Mouse (Mus musculus) thymus, adult 2 months (tissue): ENCODE results near the gene Mfsd5. TPM values are rescaled to one million over a fixed set of nuclear protein-coding genes. Genes with fewer than 3 reads are reported as not detected.

Experiments
- DNase-seq: peaks from one replicate; pipeline ENCODE4 v3.0.0; 2021
- H3K27ac ChIP-seq: fragments of 200-500 bp; 2 replicates; pipeline ENCODE4 v1.5.1; 2012; ENCODE audit warnings: low read length, control low read depth; ENCODE audit not compliant: control insufficient read depth, insufficient read depth
- H3K27me3 ChIP-seq: fragments of 200-500 bp; 2 replicates; pipeline ENCODE4 v1.6.1; 2012; ENCODE audit warnings: mild to moderate bottlenecking, low read length, moderate library complexity, mixed read lengths; ENCODE audit not compliant: control insufficient read depth, insufficient read depth
- H3K36me3 ChIP-seq: fragments of 200-500 bp; 2 replicates; pipeline ENCODE4 v1.6.1; 2012; ENCODE audit warnings: mild to moderate bottlenecking, low read length, moderate library complexity; ENCODE audit not compliant: control insufficient read depth, insufficient read depth
- H3K4me1 ChIP-seq: fragments of 200-500 bp; replicated peaks from 2 replicates; pipeline ENCODE4 v1.6.1; 2012; ENCODE audit warnings: low read length; ENCODE audit not compliant: control insufficient read depth, insufficient read depth
- H3K4me3 ChIP-seq: fragments of 200-500 bp; 2 replicates; pipeline ENCODE4 v1.5.1; 2012; ENCODE audit warnings: mild to moderate bottlenecking, low read length, control low read depth, moderate library complexity; ENCODE audit not compliant: control insufficient read depth, insufficient read depth
- CTCF ChIP-seq: fragments of 200-500 bp; IDR thresholded peaks from 2 replicates; pipeline ENCODE4 v1.5.1; 2012; ENCODE audit warnings: mild to moderate bottlenecking, control low read depth, low read length, moderate library complexity, borderline replicate concordance; ENCODE audit not compliant: control insufficient read depth, poor library complexity, insufficient read depth; ENCODE audit errors: extremely low read depth
- POLR2A ChIP-seq: fragments of 200-500 bp; IDR thresholded peaks from 2 replicates; pipeline ENCODE4 v1.6.1; 2012; ENCODE audit warnings: mild to moderate bottlenecking, low read length, control low read depth, moderate library complexity; ENCODE audit not compliant: control insufficient read depth, poor library complexity, insufficient read depth; ENCODE audit errors: extremely low read depth
- WGBS: fragments of 180-500 bp; shearing (Covaris S2); methylation state at CpG from one replicate; pipeline ENCODE4 v1.1.7; 2018; 5-methylcytosine and 5-hydroxymethylcytosine counted together
- polyA plus RNA-seq: library from polyadenylated mRNA; depleted of rRNA; stranded (reverse); fragments of >200 nt; gene quantifications from 2 replicates; pipeline ENCODE4 v1.2.3, GENCODE M21; 2012

Mfsd5 gene
- polyA plus RNA-seq, 1 experiment: 92.5 TPM

DNA sequence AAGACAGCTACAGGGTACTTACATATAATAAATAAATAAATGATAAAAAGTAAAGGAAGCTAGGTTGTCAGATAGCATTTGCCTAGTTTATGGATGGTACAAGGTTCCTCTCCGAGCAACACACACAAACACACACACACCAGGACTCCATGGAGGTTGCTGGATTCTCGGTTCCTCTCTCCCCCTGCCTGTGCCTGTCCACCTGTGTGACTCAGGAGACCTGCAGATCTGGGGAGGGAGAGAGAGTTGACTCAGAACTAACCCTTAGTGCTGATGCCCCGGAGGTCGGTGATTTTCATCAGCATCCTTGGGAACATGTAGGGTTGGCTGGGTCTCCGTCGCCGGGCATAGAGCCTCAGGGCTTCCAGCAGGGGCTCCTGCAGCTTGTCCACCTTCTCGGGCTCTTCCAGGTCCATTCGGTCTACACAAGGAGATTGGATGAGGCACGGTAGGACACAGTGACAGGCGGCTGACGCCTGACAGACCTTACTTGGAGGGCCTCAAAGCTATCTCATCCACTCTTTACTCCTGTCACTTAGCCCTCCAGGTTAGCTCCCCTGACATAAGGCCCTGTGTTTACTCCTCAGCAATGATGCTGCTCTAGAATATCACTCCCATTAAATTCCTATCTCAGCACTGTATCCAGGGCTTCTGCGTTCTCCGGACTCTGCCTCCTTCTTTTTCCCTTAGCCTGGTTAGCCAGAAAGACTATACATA lies 40.6 kb upstream of the Mfsd5 start:
- Histone ChIP-seq H3K4me3 (no peak overlapping the region), H3K36me3 (no peaks in the 10 kb centered on the region), H3K27ac (no peak overlapping the region), H3K27me3 (no peaks in the 10 kb centered on the region), H3K4me1 (peaks cover 28% of the 10 kb centered on the region)
- TF ChIP-seq CTCF: no peak
- TF ChIP-seq POLR2A: no peak
- 91% methylated on average over 14 of the region's 14 CpGs for WGBS
- DNase-seq: no peak

DNA sequence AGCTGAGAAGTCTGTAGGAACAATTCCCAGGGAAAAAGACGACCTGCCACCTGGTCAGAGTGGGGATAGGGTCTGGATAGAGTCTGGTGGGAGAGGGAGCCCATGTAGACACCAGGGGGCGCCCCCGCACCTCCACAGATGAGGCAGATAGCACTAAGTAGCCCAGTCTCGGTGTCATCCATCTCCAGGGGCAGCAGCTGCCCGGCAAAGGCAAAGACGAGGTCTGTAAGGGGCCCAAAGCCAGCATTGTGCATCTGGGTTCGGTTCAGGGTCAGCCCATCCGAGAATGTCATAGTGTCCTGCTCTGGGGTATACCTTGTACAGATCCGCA lies 40.0 kb upstream of the Mfsd5 start:
- H3K36me3 ChIP-seq: no peaks in the 10 kb centered on the region
- peak; percentile 89 for TF ChIP-seq CTCF
- no peak for TF ChIP-seq POLR2A
- H3K4me1 ChIP-seq: peaks cover 24% of the 10 kb centered on the region
- 22% methylated on average over 9 of the region's 9 CpGs for WGBS
- H3K27ac ChIP-seq: no peak overlapping the region
- no peaks in the 10 kb centered on the region for H3K27me3 ChIP-seq
- no peak overlapping the region for H3K4me3 ChIP-seq
- peak; percentile 84 for DNase-seq

DNA sequence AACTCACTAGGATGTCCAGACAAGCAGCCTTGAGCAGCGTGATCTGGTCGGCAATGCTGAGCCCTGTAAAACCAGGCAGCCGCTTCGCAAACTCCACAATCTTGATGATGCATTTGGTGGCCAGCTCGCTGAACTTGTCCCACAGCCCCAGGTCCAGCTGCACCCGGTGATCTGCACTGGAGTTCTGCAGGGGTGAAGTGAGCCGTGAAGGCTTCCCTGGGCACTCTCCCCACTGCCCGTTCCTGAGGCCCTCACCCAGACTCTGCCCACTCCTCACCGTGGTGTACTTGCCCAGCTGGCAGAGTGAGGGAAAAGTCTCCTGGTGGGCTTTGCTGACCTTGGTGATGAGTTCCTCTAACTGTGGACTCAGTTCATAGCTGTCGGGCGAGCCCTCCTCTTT lies 39.4 kb upstream of the Mfsd5 start:
- H3K27ac ChIP-seq: no peak overlapping the region
- H3K4me1 ChIP-seq: peaks cover 17% of the 10 kb centered on the region
- H3K36me3 ChIP-seq: no peaks in the 10 kb centered on the region
- TF ChIP-seq CTCF (no peak), POLR2A (no peak)
- no peaks in the 10 kb centered on the region for H3K27me3 ChIP-seq
- WGBS: 89% methylated on average over 11 of the region's 11 CpGs
- no peak overlapping the region for H3K4me3 ChIP-seq
- no peak for DNase-seq

DNA sequence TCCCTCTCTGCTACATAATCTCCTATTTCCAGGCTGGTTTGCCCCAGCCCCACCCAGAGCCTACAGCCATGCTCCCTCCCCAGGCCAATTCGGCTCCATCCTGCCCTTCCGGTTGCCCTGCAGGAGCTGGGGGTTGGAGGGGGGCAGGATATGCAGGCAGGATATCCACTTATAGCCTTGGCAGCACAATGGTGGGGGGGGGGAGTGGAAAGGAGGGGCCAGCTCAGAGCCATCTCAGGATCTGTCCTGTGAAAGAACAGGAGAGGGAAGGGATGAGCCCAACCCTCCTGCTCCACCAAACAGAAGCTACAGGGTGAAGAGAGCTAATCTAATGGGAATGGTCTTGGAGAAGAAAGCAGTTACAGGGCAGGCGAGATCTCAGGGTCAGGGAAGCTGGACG lies 38.6 kb upstream of the Mfsd5 start:
- no peak for DNase-seq
- 92% methylated on average over 4 of the region's 4 CpGs for WGBS
- Histone ChIP-seq H3K4me1 (peaks cover 14% of the 10 kb centered on the region), H3K4me3 (no peak overlapping the region), H3K36me3 (no peaks in the 10 kb centered on the region), H3K27me3 (peaks cover 4% of the 10 kb centered on the region; the same call in 1 of the 2 replicates), H3K27ac (no peak overlapping the region)
- TF ChIP-seq POLR2A (no peak), CTCF (no peak)

DNA sequence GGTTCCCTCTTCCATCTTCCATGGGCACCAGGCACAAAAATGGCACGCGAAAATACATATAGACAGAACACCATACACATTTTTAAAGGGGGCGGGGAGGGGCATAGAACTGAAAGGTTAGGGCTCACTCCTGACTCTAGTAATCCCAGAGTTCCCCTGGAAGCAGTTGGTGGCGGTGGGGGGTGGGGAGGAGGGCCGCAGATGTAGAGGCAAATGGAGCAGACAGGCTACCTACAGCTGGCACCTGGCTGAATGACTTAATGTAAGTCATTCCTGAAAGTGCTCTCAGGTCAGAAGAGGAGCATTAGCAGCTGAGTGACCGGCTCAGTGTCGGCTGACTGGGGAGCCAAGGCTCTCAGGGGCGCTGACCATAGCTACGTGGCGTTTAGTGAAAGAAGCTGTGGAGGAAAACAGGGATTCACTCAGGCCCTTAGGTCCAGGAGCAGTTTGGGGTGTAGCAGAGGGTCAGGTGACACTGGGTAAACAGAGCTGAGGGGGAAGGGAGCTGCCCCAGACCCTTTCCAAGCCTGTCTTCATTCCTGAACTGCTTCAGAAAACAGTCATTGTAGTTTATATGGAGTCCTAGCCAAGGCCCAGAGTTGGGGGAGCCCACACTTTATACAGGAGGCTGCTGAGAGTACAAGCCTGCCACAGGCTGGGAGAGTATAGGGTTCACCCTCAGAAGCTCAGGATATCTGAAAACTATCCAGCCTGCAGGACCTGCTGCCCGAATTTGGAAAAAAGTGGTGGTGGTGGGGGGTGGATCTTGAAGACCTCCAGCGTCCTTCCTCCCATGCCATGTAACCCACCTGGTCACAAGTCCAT lies 36.6 kb upstream of the Mfsd5 start:
- WGBS: 88% methylated on average over 12 of the region's 12 CpGs
- DNase-seq: no peak
- H3K27me3 ChIP-seq: peaks cover 10% of the 10 kb centered on the region; the same call in 1 of the 2 replicates
- H3K36me3 ChIP-seq: no peaks in the 10 kb centered on the region
- no peak overlapping the region for H3K27ac ChIP-seq
- TF ChIP-seq CTCF (no peak), POLR2A (no peak)
- H3K4me3 ChIP-seq: no peak overlapping the region
- peaks cover 29% of the 10 kb centered on the region for H3K4me1 ChIP-seq

DNA sequence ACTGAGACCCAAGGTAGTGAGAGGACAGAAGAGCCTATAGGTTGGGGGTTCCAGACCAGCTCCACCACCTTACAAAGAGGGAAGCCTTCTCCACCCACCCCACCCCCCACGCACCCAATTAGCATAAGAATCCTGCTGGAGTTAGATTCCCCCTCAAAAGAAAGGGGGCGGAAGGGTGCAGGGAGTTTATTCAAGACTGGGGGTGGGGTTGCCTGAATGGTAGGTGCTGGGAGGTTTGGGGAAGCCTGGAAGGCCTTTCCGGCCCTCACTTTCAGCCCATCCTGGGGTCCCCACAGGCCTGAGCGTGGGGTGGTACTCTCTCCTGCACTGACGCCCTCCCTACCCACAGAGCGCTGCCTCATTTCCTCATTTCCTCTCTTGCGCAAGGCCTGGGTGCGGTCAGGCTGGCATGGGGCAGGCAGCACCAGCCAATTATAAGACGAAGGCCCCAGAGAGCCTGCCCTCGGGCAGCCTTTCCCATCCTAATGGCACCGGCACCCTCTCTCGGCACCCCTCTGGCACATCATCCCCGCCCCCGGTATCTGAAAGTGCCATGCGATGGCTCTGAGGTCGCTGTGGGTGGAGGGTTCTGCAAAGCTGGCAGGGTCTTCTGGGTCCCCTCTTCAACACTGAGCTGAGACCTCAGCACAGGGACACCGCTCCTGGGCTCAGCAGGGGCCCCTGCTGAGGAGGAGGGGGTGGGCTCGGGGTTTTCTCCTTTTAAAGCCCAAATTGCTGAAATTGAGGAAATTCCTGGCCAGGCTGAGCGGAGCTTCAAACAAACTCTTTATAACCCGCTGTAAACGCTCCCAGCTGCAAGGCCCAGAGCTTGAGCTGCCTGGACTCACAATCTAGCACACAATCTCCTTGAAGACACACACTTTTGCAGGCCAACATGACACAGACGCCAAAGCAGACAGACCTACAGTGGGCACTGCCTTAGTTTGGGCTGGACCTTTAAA lies 35.7 kb upstream of the Mfsd5 start:
- H3K27ac ChIP-seq: no peak overlapping the region

More for the DNA sequence above, 35.7 kb upstream of the Mfsd5 start:
- no peaks in the 10 kb centered on the region for H3K36me3 ChIP-seq
- peaks cover 11% of the 10 kb centered on the region; the same call in 1 of the 2 replicates for H3K27me3 ChIP-seq
- DNase-seq: no peak
- WGBS: 10% methylated on average over 22 of the region's 22 CpGs
- peak overlapping the region; percentile 16; the same call in 1 of the 2 replicates for H3K4me3 ChIP-seq
- TF ChIP-seq POLR2A (no peak), CTCF (no peak)
- H3K4me1 ChIP-seq: peaks cover 33% of the 10 kb centered on the region
